Mouse (Mus musculus) CH12.LX (cell line): Measurements from ENCODE around the gene Olfr743. TPM values are rescaled to one million over a fixed set of nuclear protein-coding genes. Genes with fewer than 3 reads are reported as not detected.
"Not testable (repeated sequence)": the region's sequence is repeated elsewhere in the genome, so short reads cannot be mapped to it uniquely, and the experiment has no call there.

ENCODE experiments used
- DNase-seq: peaks from one replicate; pipeline ENCODE4 v3.0.0-alpha.2; 2013; ENCODE audit errors: extremely low read depth
- H3K27ac ChIP-seq: 2 replicates; pipeline ENCODE4 v1.5.1; 2012; ENCODE audit warnings: low read depth, mild to moderate bottlenecking, control low read depth, moderate library complexity; ENCODE audit not compliant: insufficient read depth
- H3K27me3 ChIP-seq: replicated peaks from 2 replicates; pipeline ENCODE3; 2012; ENCODE audit warnings: inconsistent platforms
- H3K36me3 ChIP-seq, 2 experiments: replicated peaks in 1 of 2; 2 replicates each; pipeline versions ENCODE3 to v1.6.1; 2012; ENCODE audit warnings: inconsistent platforms in 1 of 2, low read length in 1 of 2, mild to moderate bottlenecking in 1 of 2, mixed read lengths in 1 of 2, moderate library complexity in 1 of 2; ENCODE audit not compliant: control insufficient read depth in 1 of 2, insufficient read depth in 1 of 2
- H3K4me1 ChIP-seq, 2 experiments: 2 replicates each; pipeline ENCODE4 v1.6.1; 2012; ENCODE audit warnings: inconsistent platforms in 1 of 2, moderate library complexity in 1 of 2; ENCODE audit not compliant: insufficient read depth in 2 of 2, control insufficient read depth in 1 of 2
- H3K4me2 ChIP-seq: 2 replicates; pipeline ENCODE4 v1.6.1; 2012; ENCODE audit warnings: low read depth, mild to moderate bottlenecking, control low read depth; ENCODE audit not compliant: poor library complexity, insufficient read depth, severe bottlenecking
- H3K4me3 ChIP-seq, 3 experiments: fragments of 150-350 bp in 1 of 3; sonication (generic) in 1 of 3; replicated peaks in 1 of 3; 2 replicates each; pipeline versions ENCODE3 to v1.5.1; 2011 to 2012; ENCODE audit warnings: low read depth in 2 of 3, low read length in 2 of 3, mild to moderate bottlenecking in 2 of 3, moderate library complexity in 2 of 3, control low read depth in 1 of 3, improper control_type of control experiment in 1 of 3, inconsistent platforms in 1 of 3, mixed read lengths in 1 of 3; ENCODE audit not compliant: poor library complexity in 1 of 3
- H3K79me2 ChIP-seq: replicated peaks from 2 replicates; pipeline ENCODE4 v1.6.1; 2012; ENCODE audit warnings: mild to moderate bottlenecking, moderate library complexity; ENCODE audit not compliant: control insufficient read depth, poor library complexity, insufficient read depth, severe bottlenecking; ENCODE audit errors: extremely low read depth
- H3K9ac ChIP-seq: 2 replicates; pipeline ENCODE4 v1.6.1; 2012; ENCODE audit warnings: low read depth, mild to moderate bottlenecking, control low read depth, moderate library complexity; ENCODE audit not compliant: insufficient read depth
- H3K9me3 ChIP-seq: replicated peaks from 2 replicates; pipeline ENCODE3; 2012; ENCODE audit warnings: low read length, inconsistent platforms, mixed read lengths
- EP300 ChIP-seq: IDR thresholded peaks from 2 replicates; pipeline ENCODE4 v1.6.1; 2011; ENCODE audit warnings: low read length, improper control_type of control experiment
- HCFC1 ChIP-seq: IDR thresholded peaks from 2 replicates; pipeline ENCODE4 v1.6.1; 2012; ENCODE audit warnings: low read depth, mild to moderate bottlenecking, inconsistent platforms, low read length, improper control_type of control experiment
- IRF4 ChIP-seq: IDR thresholded peaks from 2 replicates; pipeline ENCODE4 v1.6.1; 2014; ENCODE audit warnings: low read depth, mild to moderate bottlenecking, inconsistent platforms, low read length, improper control_type of control experiment
- KAT2A ChIP-seq: IDR thresholded peaks from 2 replicates; pipeline ENCODE4 v1.6.1; 2012; ENCODE audit warnings: low read length, improper control_type of control experiment, inconsistent platforms; ENCODE audit not compliant: insufficient replicate concordance
- MAZ ChIP-seq: IDR thresholded peaks from 2 replicates; pipeline ENCODE4 v1.6.1; 2012; ENCODE audit warnings: low read depth, mild to moderate bottlenecking, inconsistent platforms, low read length, improper control_type of control experiment, moderate library complexity
- MXI1 ChIP-seq: IDR thresholded peaks from 2 replicates; pipeline ENCODE4 v1.6.1; 2011; ENCODE audit warnings: mild to moderate bottlenecking, low read depth, low read length, improper control_type of control experiment
- NELFE ChIP-seq: IDR thresholded peaks from 2 replicates; pipeline ENCODE4 v1.6.1; 2011; ENCODE audit warnings: low read depth, low read length, improper control_type of control experiment
- NRF1 ChIP-seq: IDR thresholded peaks from 2 replicates; pipeline ENCODE4 v1.6.1; 2014; ENCODE audit warnings: low read depth, mild to moderate bottlenecking, inconsistent platforms, low read length, improper control_type of control experiment, moderate library complexity
- RCOR1 ChIP-seq: conservative IDR thresholded peaks from 2 replicates; pipeline ENCODE4 v1.6.1; 2012; ENCODE audit warnings: low read depth, mild to moderate bottlenecking, inconsistent platforms, low read length, improper control_type of control experiment
- SMC3 ChIP-seq: IDR thresholded peaks from 2 replicates; pipeline ENCODE4 v1.6.1; 2011; ENCODE audit warnings: low read depth, low read length, improper control_type of control experiment
- TBP ChIP-seq: conservative IDR thresholded peaks from 2 replicates; pipeline ENCODE4 v1.6.1; 2011; ENCODE audit warnings: low read depth, low read length, improper control_type of control experiment
- TCF12 ChIP-seq: IDR thresholded peaks from 2 replicates; pipeline ENCODE4 v1.6.1; 2014; ENCODE audit warnings: low read depth, mild to moderate bottlenecking, inconsistent platforms, low read length, improper control_type of control experiment
- UBTF ChIP-seq: IDR thresholded peaks from 2 replicates; pipeline ENCODE4 v1.6.1; 2012; ENCODE audit warnings: low read depth, mild to moderate bottlenecking, inconsistent platforms, low read length, improper control_type of control experiment, moderate library complexity
- USF2 ChIP-seq: conservative IDR thresholded peaks from 2 replicates; pipeline ENCODE4 v1.6.1; 2011; ENCODE audit warnings: low read depth, low read length, improper control_type of control experiment
- ZKSCAN1 ChIP-seq: IDR thresholded peaks from 2 replicates; pipeline ENCODE4 v1.6.1; 2012; ENCODE audit warnings: low read depth, inconsistent platforms, low read length, improper control_type of control experiment, borderline replicate concordance
- ZMIZ1 ChIP-seq: IDR thresholded peaks from 2 replicates; pipeline ENCODE4 v1.6.1; 2012; ENCODE audit warnings: low read depth, mild to moderate bottlenecking, inconsistent platforms, low read length, improper control_type of control experiment
- dilution Hi-C: fragments of 300-500 bp; cut with MboI; formaldehyde crosslinking; loops from 2 replicates; pipeline ENCODE4 v1.14.3; 2020; ENCODE audit warnings: low sequenced_read_pairs; ENCODE audit not compliant: extremely low pct_unique_long_range_greater_than_20kb, extremely low pct_ligation_motif_present
- in situ Hi-C: fragments of 300-500 bp; cut with MboI; formaldehyde crosslinking; loops from 3 replicates; pipeline ENCODE4 v1.14.3; 2019; ENCODE audit warnings: low sequenced_read_pairs, low pct_ligation_motif_present, low pct_unique_long_range_greater_than_20kb, mixed read lengths
- polyA plus RNA-seq: library from polyadenylated mRNA; unstranded; fragments of >175 nt; gene quantifications from 2 replicates; pipeline ENCODE4 v1.2.1, GENCODE M21; 2012; ENCODE audit warnings: low read depth; ENCODE audit not compliant: insufficient read length
- total RNA-seq, 2 experiments: library from RNA; depleted of rRNA; stranded (reverse); fragments of 300-350 nt in 1 of 2; fragments of >200 nt in 1 of 2; gene quantifications; 2 replicates each; pipeline ENCODE4 v1.2.3; 2012 to 2014

Olfr743 gene
- total and polyA plus RNA-seq, 3 experiments = not detected

GRCm38 (mm10) chr14:50552734-50553133 is 31.1 kb downstream of the Olfr743 start:
- H3K4me2 ChIP-seq = no peak overlapping the region
- peaks cover 23% of the 10 kb centered on the region for H3K27me3 ChIP-seq
- H3K4me1 ChIP-seq = no peaks in the 10 kb centered on the region
- H3K27ac ChIP-seq = no peak overlapping the region
- H3K9me3 ChIP-seq = no peaks in the 10 kb centered on the region
- in situ Hi-C loops = no loop called here
- H3K9ac ChIP-seq = no peak overlapping the region
- H3K4me3 ChIP-seq = no peak overlapping the region
- TF ChIP-seq MAZ = no peak
- no peak for TF ChIP-seq NRF1
- no peak for TF ChIP-seq TCF12
- TF ChIP-seq USF2 = no peak
- no peak for TF ChIP-seq RCOR1
- no peak for TF ChIP-seq ZKSCAN1
- TF ChIP-seq SMC3 = no peak
- no peak for TF ChIP-seq IRF4
- no peak for TF ChIP-seq KAT2A
- TF ChIP-seq UBTF = no peak
- TF ChIP-seq NELFE = no peak
- TF ChIP-seq EP300 = no peak
- TF ChIP-seq TBP = no peak
- no peak for TF ChIP-seq ZMIZ1
- no peak for TF ChIP-seq MXI1
- no peak for TF ChIP-seq HCFC1
- DNase-seq = no peak
- no peaks in the 10 kb centered on the region for H3K79me2 ChIP-seq
- no peaks in the 10 kb centered on the region for H3K36me3 ChIP-seq
- dilution Hi-C loops = no loop called here

DNA sequence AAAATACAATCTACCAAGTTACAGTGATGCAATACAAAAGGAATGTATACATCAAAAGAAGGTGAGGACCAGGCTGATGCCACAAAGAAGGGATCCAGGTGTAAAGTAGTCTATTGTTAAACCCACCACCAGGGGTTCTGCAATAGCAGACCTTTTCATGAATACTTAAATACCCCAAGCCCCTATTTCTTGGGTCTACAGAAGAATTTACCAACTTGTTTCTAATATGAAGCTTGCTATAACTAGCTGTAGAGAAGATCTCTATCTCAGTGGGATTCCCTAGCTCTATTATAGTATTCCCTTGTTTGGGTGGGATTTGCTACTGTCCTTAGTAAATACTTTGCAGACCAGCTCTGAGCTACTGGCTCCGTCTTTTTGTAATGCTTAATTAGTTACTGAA is 51.4 kb downstream of the Olfr743 start:
- H3K4me1 ChIP-seq, in situ Hi-C loops, H3K4me3 ChIP-seq, H3K9ac ChIP-seq, H3K9me3 ChIP-seq, H3K36me3 ChIP-seq, H3K27ac ChIP-seq, H3K4me2 ChIP-seq, DNase-seq, dilution Hi-C loops, H3K79me2 ChIP-seq: not testable (repeated sequence)
- peaks cover 12% of the 10 kb centered on the region for H3K27me3 ChIP-seq

Other genes starting within 250 kb of the Olfr743 start
- gene Olfr732, start 237.6 kb upstream of the Olfr743 start, total RNA-seq (2012; rRNA removed) = not detected in 2 replicates
- not detected in 2 replicates for gene Olfr732, start 237.6 kb upstream of the Olfr743 start, total RNA-seq (2014; rRNA removed)
- not detected in 2 replicates for gene Olfr732, start 237.6 kb upstream of the Olfr743 start, polyA plus RNA-seq
- gene Olfr733, start 220.3 kb upstream of the Olfr743 start, total RNA-seq (2012; rRNA removed) = not detected in 2 replicates
- not detected in 2 replicates for gene Olfr733, start 220.3 kb upstream of the Olfr743 start, total RNA-seq (2014; rRNA removed)
- gene Olfr733, start 220.3 kb upstream of the Olfr743 start, polyA plus RNA-seq = not detected in 2 replicates
- gene Olfr734, start 195.1 kb upstream of the Olfr743 start, total RNA-seq (2012; rRNA removed) = not detected in 2 replicates
- gene Olfr734, start 195.1 kb upstream of the Olfr743 start, total RNA-seq (2014; rRNA removed) = not detected in 2 replicates
- not detected in 2 replicates for gene Olfr734, start 195.1 kb upstream of the Olfr743 start, polyA plus RNA-seq
- not detected in 2 replicates for gene Olfr735, start 173.0 kb upstream of the Olfr743 start, total RNA-seq (2012; rRNA removed)
- not detected in 2 replicates for gene Olfr735, start 173.0 kb upstream of the Olfr743 start, total RNA-seq (2014; rRNA removed)
- not detected in 2 replicates for gene Olfr735, start 173.0 kb upstream of the Olfr743 start, polyA plus RNA-seq
- not detected in 2 replicates for gene Tlr11, start 163.9 kb upstream of the Olfr743 start, total RNA-seq (2012; rRNA removed)
- gene Tlr11, start 163.9 kb upstream of the Olfr743 start, total RNA-seq (2014; rRNA removed) = not detected in 2 replicates
- not detected in 2 replicates for gene Tlr11, start 163.9 kb upstream of the Olfr743 start, polyA plus RNA-seq
- not detected in 2 replicates for gene Olfr736, start 140.7 kb upstream of the Olfr743 start, total RNA-seq (2012; rRNA removed)
- not detected in 2 replicates for gene Olfr736, start 140.7 kb upstream of the Olfr743 start, total RNA-seq (2014; rRNA removed)
- not detected in 2 replicates for gene Olfr736, start 140.7 kb upstream of the Olfr743 start, polyA plus RNA-seq
- gene Olfr738, start 114.3 kb upstream of the Olfr743 start, total RNA-seq (2012; rRNA removed) = not detected in 2 replicates
- not detected in 2 replicates for gene Olfr738, start 114.3 kb upstream of the Olfr743 start, total RNA-seq (2014; rRNA removed)
- gene Olfr738, start 114.3 kb upstream of the Olfr743 start, polyA plus RNA-seq = not detected in 2 replicates
- gene Olfr739, start 103.2 kb upstream of the Olfr743 start, total RNA-seq (2012; rRNA removed) = not detected in 2 replicates
- not detected in 2 replicates for gene Olfr739, start 103.2 kb upstream of the Olfr743 start, total RNA-seq (2014; rRNA removed)
- not detected in 2 replicates for gene Olfr739, start 103.2 kb upstream of the Olfr743 start, polyA plus RNA-seq
- not detected in 2 replicates for gene Olfr740, start 76.3 kb upstream of the Olfr743 start, total RNA-seq (2012; rRNA removed)
- gene Olfr740, start 76.3 kb upstream of the Olfr743 start, total RNA-seq (2014; rRNA removed) = not detected in 2 replicates
- not detected in 2 replicates for gene Olfr740, start 76.3 kb upstream of the Olfr743 start, polyA plus RNA-seq
- gene Olfr741, start 49.1 kb upstream of the Olfr743 start, total RNA-seq (2012; rRNA removed) = not detected in 2 replicates
- not detected in 2 replicates for gene Olfr741, start 49.1 kb upstream of the Olfr743 start, total RNA-seq (2014; rRNA removed)
- not detected in 2 replicates for gene Olfr741, start 49.1 kb upstream of the Olfr743 start, polyA plus RNA-seq
- not detected in 2 replicates for gene Olfr742, start 18.2 kb upstream of the Olfr743 start, total RNA-seq (2012; rRNA removed)
- gene Olfr742, start 18.2 kb upstream of the Olfr743 start, total RNA-seq (2014; rRNA removed) = not detected in 2 replicates
- not detected in 2 replicates for gene Olfr742, start 18.2 kb upstream of the Olfr743 start, polyA plus RNA-seq
- gene Olfr744, start 93.0 kb downstream of the Olfr743 start, total RNA-seq (2012; rRNA removed) = not detected in 2 replicates
- not detected in 2 replicates for gene Olfr744, start 93.0 kb downstream of the Olfr743 start, total RNA-seq (2014; rRNA removed)
- not detected in 2 replicates for gene Olfr744, start 93.0 kb downstream of the Olfr743 start, polyA plus RNA-seq
- gene Olfr745, start 117.5 kb downstream of the Olfr743 start, total RNA-seq (2012; rRNA removed) = not detected in 2 replicates
- gene Olfr745, start 117.5 kb downstream of the Olfr743 start, total RNA-seq (2014; rRNA removed) = not detected in 2 replicates
- not detected in 2 replicates for gene Olfr745, start 117.5 kb downstream of the Olfr743 start, polyA plus RNA-seq
- gene Olfr746, start 125.2 kb downstream of the Olfr743 start, total RNA-seq (2012; rRNA removed) = not detected in 2 replicates
- gene Olfr746, start 125.2 kb downstream of the Olfr743 start, total RNA-seq (2014; rRNA removed) = not detected in 2 replicates
- not detected in 2 replicates for gene Olfr746, start 125.2 kb downstream of the Olfr743 start, polyA plus RNA-seq
- not detected in 2 replicates for gene Olfr747, start 171.4 kb downstream of the Olfr743 start, total RNA-seq (2012; rRNA removed)
- not detected in 2 replicates for gene Olfr747, start 171.4 kb downstream of the Olfr743 start, total RNA-seq (2014; rRNA removed)
- not detected in 2 replicates for gene Olfr747, start 171.4 kb downstream of the Olfr743 start, polyA plus RNA-seq
- not detected in 2 replicates for gene Olfr748, start 185.5 kb downstream of the Olfr743 start, total RNA-seq (2012; rRNA removed)
- gene Olfr748, start 185.5 kb downstream of the Olfr743 start, total RNA-seq (2014; rRNA removed) = not detected in 2 replicates
- gene Olfr748, start 185.5 kb downstream of the Olfr743 start, polyA plus RNA-seq = not detected in 2 replicates
- gene Olfr749, start 223.3 kb downstream of the Olfr743 start, total RNA-seq (2012; rRNA removed) = not detected in 2 replicates
- gene Olfr749, start 223.3 kb downstream of the Olfr743 start, total RNA-seq (2014; rRNA removed) = not detected in 2 replicates
- not detected in 2 replicates for gene Olfr749, start 223.3 kb downstream of the Olfr743 start, polyA plus RNA-seq